Mouse (Mus musculus) lung, adult 2 months (tissue): Measurements from ENCODE around the gene Hoxa11.

Source experiments
- CTCF ChIP-seq: fragments of 200-500 bp; IDR thresholded peaks from 2 replicates; pipeline ENCODE4 v1.5.1; 2011; ENCODE audit warnings: mild to moderate bottlenecking, low read length, control low read depth; ENCODE audit not compliant: insufficient read depth
- POLR2A ChIP-seq: fragments of 200-500 bp; IDR thresholded peaks from 2 replicates; pipeline ENCODE4 v1.6.1; 2011; ENCODE audit warnings: low read depth, mild to moderate bottlenecking, control low read depth, low read length, borderline replicate concordance; ENCODE audit errors: extremely low read depth

DNA sequence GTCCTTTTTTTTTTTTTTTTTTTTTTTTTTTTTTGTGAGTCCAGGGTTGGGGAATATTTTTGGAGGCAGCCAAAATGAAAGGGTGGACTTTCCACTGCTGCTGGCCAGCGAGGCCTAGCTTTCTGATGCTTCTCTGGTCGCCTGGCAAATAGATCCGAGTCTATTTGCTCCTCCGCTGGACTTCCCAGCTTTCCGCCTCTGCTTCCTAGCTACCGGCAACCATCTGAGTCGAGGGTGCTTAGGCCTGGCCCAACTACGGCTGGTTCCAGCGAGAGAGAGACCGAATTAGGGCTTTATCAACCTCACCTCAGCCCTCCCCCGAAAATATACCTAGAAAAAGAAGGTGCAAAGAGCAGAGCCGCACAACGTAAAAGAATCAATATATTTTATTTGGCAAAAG, 22.9 kb downstream of the Hoxa11 start:
- TF ChIP-seq POLR2A = no peak
- TF ChIP-seq CTCF = no peak
